Mouse (Mus musculus) spleen, adult 2 months (tissue): ENCODE measurements around the gene Farsb.

Experiments used
- CTCF ChIP-seq: fragments of 200-500 bp; IDR thresholded peaks from 2 replicates; pipeline ENCODE4 v1.5.1; 2011; ENCODE audit warnings: mild to moderate bottlenecking, inconsistent platforms; ENCODE audit not compliant: insufficient read depth, insufficient read length, insufficient replicate concordance; ENCODE audit errors: extremely low read depth
- POLR2A ChIP-seq: fragments of 200-500 bp; IDR thresholded peaks from 2 replicates; pipeline ENCODE4 v1.6.1; 2011; ENCODE audit warnings: low read depth, low read length, inconsistent platforms

DNA sequence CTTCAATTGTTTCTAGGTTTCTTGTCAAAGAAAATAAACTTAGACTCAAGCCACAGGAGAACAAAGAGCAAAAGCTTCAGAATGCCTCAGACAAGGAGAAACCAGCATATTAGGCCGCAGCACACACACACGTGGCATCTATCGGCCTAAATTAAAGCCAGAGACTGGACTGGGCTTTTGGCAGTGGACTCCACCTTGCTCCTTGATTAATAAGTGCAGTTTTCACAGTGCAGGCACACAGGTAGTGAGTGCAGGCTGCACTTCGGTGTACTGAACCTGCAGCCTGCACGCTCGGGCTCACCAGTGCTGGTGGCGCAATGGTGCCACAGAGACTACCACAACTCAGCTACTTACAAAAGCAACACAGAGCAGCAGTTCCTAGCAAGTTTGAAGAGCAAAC lies 45.6 kb downstream of the Farsb start:
- TF ChIP-seq POLR2A (no peak), CTCF (no peak)
